Mouse (Mus musculus): ENCODE results near the gene Nfkbie. TPM values are rescaled to one million over a fixed set of nuclear protein-coding genes. Genes with fewer than 3 reads are reported as not detected.
A peak's percentile ranks its signal among the peaks of the same experiment; 100 is the strongest.

Gene Nfkbie
- polyA plus RNA-seq, 1 experiment: 12.5 TPM

GRCm38 (mm10) chr17:45591701-45592605 lies 36.5 kb downstream of the Nfkbie start:
- Histone ChIP-seq H3K4me3 (replicated peaks; ENCODE audit: insufficient read depth, low read depth, low read length) (peak overlapping the region; percentile 19), H3K27me3 (ENCODE audit: control insufficient read depth, insufficient read depth, low read length) (no peaks in the 10 kb centered on the region), H3K27ac (ENCODE audit: insufficient read depth, low read length) (peak overlapping the region; percentile 88), H3K4me1 (ENCODE audit: control insufficient read depth, insufficient read depth, low read length) (peaks cover 58% of the 10 kb centered on the region)
- TF ChIP-seq POLR2A (IDR thresholded peaks at IDR 0.05; ENCODE audit: borderline replicate concordance, insufficient read depth, low read length) (no peak), CTCF (IDR thresholded peaks at IDR 0.05; ENCODE audit: borderline replicate concordance, insufficient read depth, low read depth, low read length) (no peak)
- DNase-seq: peak; percentile 51 to 59
- WGBS: 26% methylated on average over 16 of the region's 16 CpGs

GRCm38 (mm10) chr17:45592606-45593431 lies 37.3 kb downstream of the Nfkbie start:
- Histone ChIP-seq H3K4me3 (replicated peaks; ENCODE audit: insufficient read depth, low read depth, low read length) (peak overlapping the region; percentile 19), H3K27ac (ENCODE audit: insufficient read depth, low read length) (peak overlapping the region; percentile 88), H3K4me1 (ENCODE audit: control insufficient read depth, insufficient read depth, low read length) (peaks cover 62% of the 10 kb centered on the region), H3K27me3 (ENCODE audit: control insufficient read depth, insufficient read depth, low read length) (no peaks in the 10 kb centered on the region)
- peak in 1 of 2 experiments; percentile 62 for DNase-seq
- TF ChIP-seq CTCF (IDR thresholded peaks at IDR 0.05; ENCODE audit: borderline replicate concordance, insufficient read depth, low read depth, low read length) (no peak), POLR2A (IDR thresholded peaks at IDR 0.05; ENCODE audit: borderline replicate concordance, insufficient read depth, low read length) (no peak)
- WGBS: 30% methylated on average over 8 of the region's 8 CpGs

- Histone ChIP-seq H3K4me3 (replicated peaks; ENCODE audit: insufficient read depth, low read depth, low read length) (no peak overlapping the region), H3K27ac (ENCODE audit: insufficient read depth, low read length) (no peak overlapping the region), H3K27me3 (ENCODE audit: control insufficient read depth, insufficient read depth, low read length) (no peaks in the 10 kb centered on the region), H3K4me1 (ENCODE audit: control insufficient read depth, insufficient read depth, low read length) (peaks cover 61% of the 10 kb centered on the region)
- no peak for TF ChIP-seq CTCF (IDR thresholded peaks at IDR 0.05; ENCODE audit: borderline replicate concordance, insufficient read depth, low read depth, low read length)
- 43% methylated on average over 8 of the region's 8 CpGs for WGBS
- peak in 1 of 2 experiments; percentile 23 for DNase-seq
Measured at GRCm38 (mm10) chr17:45593479-45593878, 38.0 kb downstream of the Nfkbie start.

GRCm38 (mm10) chr17:45594195-45594594 lies 38.7 kb downstream of the Nfkbie start:
- Histone ChIP-seq H3K27ac (ENCODE audit: insufficient read depth, low read length) (no peak overlapping the region), H3K4me1 (ENCODE audit: control insufficient read depth, insufficient read depth, low read length) (peaks cover 55% of the 10 kb centered on the region), H3K4me3 (replicated peaks; ENCODE audit: insufficient read depth, low read depth, low read length) (no peak overlapping the region), H3K27me3 (ENCODE audit: control insufficient read depth, insufficient read depth, low read length) (no peaks in the 10 kb centered on the region)
- TF ChIP-seq POLR2A (IDR thresholded peaks at IDR 0.05; ENCODE audit: borderline replicate concordance, insufficient read depth, low read length) (no peak), CTCF (IDR thresholded peaks at IDR 0.05; ENCODE audit: borderline replicate concordance, insufficient read depth, low read depth, low read length) (no peak)
- peak in 1 of 2 experiments; percentile 15 for DNase-seq
- WGBS: 64% methylated on average over 8 of the region's 8 CpGs

- 4% methylated on average over 57 of the region's 58 CpGs for WGBS
- Histone ChIP-seq H3K27me3 (ENCODE audit: control insufficient read depth, insufficient read depth, low read length) (no peaks in the 10 kb centered on the region), H3K27ac (ENCODE audit: insufficient read depth, low read length) (peak overlapping the region; percentile 63), H3K4me1 (ENCODE audit: control insufficient read depth, insufficient read depth, low read length) (peaks cover 47% of the 10 kb centered on the region), H3K4me3 (replicated peaks; ENCODE audit: insufficient read depth, low read depth, low read length) (peak overlapping the region; percentile 76)
- peak; percentile 76 to 79 for DNase-seq
- TF ChIP-seq POLR2A (IDR thresholded peaks at IDR 0.05; ENCODE audit: borderline replicate concordance, insufficient read depth, low read length) (peak; percentile 32; the same call in 1 of the 2 replicates), CTCF (IDR thresholded peaks at IDR 0.05; ENCODE audit: borderline replicate concordance, insufficient read depth, low read depth, low read length) (no peak)
Measured at GRCm38 (mm10) chr17:45594881-45595735, 39.6 kb downstream of the Nfkbie start.

- 9% methylated on average over 23 of the region's 23 CpGs for WGBS
- TF ChIP-seq POLR2A (IDR thresholded peaks at IDR 0.05; ENCODE audit: borderline replicate concordance, insufficient read depth, low read length) (no peak), CTCF (IDR thresholded peaks at IDR 0.05; ENCODE audit: borderline replicate concordance, insufficient read depth, low read depth, low read length) (no peak)
- Histone ChIP-seq H3K27ac (ENCODE audit: insufficient read depth, low read length) (peak overlapping the region; percentile 63), H3K4me3 (replicated peaks; ENCODE audit: insufficient read depth, low read depth, low read length) (peak overlapping the region; percentile 76), H3K27me3 (ENCODE audit: control insufficient read depth, insufficient read depth, low read length) (no peaks in the 10 kb centered on the region), H3K4me1 (ENCODE audit: control insufficient read depth, insufficient read depth, low read length) (peaks cover 43% of the 10 kb centered on the region)
- DNase-seq: no peak
Measured at GRCm38 (mm10) chr17:45595736-45596390, 40.4 kb downstream of the Nfkbie start.
